Mouse (Mus musculus) layer of hippocampus, postnatal 36 days (tissue): Measurements from ENCODE around the gene Amotl1. TPM values are rescaled to one million over a fixed set of nuclear protein-coding genes. Genes with fewer than 3 reads are reported as not detected.
"Not testable (repeated sequence)": the region's sequence is repeated elsewhere in the genome, so short reads cannot be mapped to it uniquely, and the experiment has no call there.

Source experiments
- DNase-seq, 2 experiments: peaks; one replicate each; pipeline ENCODE4 v3.0.0; 2022
- total RNA-seq, 2 experiments: library from RNA; stranded (reverse); gene quantifications; 2 replicates each; pipeline ENCODE4 v1.2.3; 2021

Gene Amotl1
- total RNA-seq, 2 experiments from 2014 or later, result 14.3 to 16.1 TPM

DNA sequence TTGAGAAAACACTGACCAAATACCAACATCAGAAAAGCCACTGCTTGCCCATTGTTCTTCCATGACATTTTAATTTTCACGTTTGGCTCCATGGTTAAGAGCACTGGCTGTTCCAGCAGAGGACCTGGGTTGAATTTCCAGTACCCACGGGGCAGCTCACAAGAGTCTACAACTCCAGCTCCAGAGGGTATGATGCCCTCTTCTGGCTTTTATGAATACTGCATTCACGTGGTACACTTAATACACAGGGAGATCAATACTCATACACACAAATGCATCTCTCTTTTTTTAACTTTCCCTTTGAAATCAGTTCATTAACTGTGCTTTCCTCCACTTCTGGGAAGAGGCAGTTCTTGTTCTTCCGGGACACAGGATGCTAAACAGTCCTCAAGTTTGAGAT is 41.4 kb downstream of the Amotl1 start:
- no peak for DNase-seq

DNA sequence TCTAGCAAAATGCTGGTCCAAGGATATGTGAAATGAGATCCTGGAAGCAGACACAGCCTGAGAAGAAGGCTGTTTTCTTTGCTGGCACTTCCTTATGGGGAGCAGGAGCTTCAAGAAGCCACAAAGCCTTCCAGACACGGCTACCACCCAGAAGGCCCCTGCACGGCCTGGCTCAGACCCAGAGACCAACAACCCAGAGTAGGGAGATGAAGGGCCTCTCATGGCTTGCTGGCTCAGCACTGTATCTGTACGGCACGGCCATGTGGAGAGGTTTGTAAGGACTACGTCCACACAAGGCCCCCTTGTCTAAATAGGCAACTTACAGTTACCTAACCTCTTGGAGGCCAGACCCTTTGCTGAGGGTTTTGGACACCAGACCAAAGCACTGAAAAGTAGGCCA is 45.1 kb downstream of the Amotl1 start:
- no peak for DNase-seq

DNA sequence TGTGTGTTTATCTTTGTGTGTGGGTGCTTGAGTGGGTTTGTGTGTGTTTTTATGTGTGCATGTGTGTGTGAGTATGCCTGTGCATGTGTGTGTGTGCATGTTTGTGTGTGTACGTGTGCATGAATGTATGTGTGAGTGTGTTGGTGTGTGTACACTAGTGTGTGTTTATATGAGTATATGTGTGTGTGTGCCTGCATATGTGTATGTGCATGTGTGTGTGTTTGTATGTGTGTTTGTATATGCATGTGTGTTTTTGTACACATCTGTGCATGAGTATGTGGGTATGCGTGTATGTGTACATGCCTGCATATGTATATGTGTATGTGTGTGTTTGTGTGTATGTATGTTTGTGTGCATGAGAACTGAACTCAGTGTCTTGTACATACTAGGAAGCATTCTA is 46.7 kb downstream of the Amotl1 start:
- no peak for DNase-seq

DNA sequence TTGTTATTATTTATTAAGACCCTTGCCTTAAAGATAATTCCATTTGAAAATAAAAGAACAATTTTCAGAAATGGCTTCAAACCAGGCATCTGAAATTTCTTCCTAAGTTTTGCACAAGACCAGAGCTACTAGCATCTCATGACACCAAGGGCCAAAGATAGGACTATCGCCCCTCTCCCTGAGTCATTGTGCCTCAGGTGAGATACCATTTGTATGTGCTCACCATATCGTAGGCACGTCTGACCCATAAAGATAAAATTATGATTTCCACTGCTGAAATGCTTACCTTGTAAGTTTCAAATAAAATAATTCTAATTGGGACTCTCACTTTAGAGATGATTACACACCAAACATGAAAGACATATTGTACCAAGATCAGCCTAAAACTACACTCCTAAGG is 47.4 kb downstream of the Amotl1 start:
- no peak for DNase-seq

DNA sequence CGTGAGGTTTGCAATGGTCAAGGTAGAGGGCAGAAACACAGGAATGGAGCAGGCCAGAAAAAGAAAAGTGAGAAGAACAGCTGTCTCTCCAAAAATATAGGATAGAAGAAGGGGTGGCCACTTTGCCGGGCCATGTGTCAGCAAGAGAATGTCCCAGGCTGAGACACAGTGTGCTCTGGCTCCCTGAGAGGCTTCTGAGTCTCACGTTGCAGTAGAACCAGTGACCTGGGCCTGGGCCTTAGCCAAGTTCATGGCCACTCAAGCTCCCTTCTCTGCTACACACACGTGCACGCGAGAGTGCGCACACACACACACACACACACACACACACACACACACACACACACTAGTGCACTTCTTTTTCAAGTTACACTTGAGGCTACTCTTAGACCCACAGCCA is 48.0 kb downstream of the Amotl1 start:
- DNase-seq, result no peak

DNA sequence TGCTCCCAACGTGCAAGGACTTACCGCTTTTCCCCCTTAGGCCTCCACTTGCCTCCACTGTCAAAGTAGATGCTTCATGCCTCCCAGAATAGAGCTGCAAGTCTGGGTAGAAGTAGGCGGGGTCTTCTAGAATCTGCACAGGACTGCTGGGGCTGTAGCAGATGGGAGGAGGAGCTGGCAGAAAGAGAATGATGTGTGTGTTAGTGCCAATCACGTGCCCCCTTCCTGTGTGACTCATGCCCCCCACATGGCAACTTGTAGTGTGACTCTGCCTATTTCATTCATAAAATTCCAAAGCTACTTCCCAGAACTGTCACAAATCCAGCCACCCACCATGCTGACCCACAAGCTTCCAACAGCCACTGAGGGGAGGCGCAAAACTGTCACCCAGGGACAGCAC is 48.4 kb downstream of the Amotl1 start:
- peak; percentile 45 to 50 for DNase-seq

DNA sequence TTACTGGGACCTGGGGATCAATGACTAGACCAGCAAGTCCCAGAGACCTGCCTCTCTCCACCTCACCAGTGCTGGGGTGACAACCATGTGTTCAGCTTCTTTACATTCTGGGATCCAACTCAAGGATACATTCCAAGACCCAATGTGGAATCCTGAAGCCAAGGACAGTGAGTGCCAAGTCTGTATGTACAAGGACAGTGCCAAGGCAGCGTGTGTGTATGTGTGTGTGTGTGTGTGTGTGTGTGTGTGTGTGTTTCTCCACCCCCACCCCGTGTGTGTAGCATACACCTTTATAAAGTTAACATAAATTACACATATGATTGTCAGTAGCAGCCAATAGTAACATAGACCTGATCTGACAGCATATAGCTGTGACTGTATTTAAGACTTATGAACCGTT is 49.0 kb downstream of the Amotl1 start:
- DNase-seq, result no peak

DNA sequence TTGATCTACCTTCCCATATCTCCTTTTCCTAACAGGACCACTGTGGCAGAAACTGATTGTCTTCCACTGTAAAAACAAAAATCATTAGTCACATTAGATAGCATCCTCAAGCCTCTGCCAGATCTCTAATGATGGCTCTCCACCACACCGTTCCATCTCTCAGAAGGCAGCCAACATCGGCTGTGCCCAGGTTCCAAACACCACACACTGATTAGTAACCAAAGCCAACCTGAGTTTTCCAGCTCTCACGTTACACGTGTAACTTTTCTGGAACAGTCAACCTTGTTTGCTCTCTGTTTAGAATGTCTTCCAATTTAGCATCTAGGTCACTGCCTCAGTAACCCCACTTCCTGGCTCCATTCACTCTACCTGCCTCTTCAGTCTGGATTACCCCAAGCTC is 51.0 kb downstream of the Amotl1 start:
- DNase-seq, result no peak

DNA sequence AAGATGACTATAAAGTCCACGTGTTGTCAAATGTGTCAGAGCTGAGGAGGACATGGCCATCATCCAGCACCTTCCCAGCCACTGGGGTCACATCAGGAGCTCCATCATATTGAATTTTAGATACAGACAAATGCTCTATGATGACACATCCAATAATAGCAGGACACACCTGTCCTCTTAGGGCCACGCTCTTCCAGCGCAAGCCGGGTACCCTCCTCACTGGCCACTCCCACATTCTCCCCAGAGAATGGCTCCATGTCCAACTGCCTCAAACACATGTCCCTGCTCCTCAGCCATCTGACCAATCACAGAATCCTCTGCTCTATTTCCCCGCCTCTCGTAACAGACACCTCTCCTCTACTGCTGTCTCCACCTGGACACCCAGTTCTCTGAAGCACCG is 54.2 kb downstream of the Amotl1 start:
- no peak for DNase-seq

DNA sequence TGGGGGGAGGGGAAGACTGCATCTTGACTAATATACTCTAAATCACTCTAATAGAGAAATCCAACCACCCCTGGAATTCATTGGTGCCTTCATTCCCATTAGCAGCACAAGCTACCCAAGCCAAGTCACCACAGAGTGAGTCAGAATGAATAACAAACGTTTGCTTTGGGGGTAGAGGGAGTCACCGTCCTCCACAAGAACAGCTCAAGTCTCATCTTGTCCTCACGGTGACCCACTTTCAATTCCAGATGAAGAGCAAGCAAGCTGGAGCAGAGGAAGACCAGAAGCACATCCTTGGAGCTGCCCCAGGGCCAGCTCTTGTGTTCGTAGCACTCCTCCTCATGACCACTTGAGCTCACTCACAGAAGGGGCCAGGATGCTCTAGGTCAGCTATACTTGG is 56.2 kb downstream of the Amotl1 start:
- no peak for DNase-seq

DNA sequence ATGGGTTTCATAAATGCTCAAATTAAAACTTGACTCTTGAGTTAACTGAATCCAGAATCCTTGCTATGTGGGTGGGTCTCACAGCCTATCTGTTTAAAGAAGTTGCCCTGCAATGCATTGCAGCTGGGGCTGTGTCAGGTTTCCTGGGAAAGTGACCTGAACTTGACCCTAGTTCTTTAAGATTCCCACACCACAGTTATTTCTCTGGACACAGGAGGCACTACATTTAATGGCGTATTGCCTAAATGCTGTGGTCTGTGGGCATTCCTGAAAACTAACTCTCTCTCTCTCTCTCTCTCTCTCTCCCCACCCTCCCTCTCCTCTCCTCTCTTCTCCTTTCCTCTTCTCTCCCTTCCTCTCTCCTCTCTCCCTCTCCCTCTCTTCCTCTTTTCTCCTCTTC is 59.2 kb downstream of the Amotl1 start:
- DNase-seq, result no peak

DNA sequence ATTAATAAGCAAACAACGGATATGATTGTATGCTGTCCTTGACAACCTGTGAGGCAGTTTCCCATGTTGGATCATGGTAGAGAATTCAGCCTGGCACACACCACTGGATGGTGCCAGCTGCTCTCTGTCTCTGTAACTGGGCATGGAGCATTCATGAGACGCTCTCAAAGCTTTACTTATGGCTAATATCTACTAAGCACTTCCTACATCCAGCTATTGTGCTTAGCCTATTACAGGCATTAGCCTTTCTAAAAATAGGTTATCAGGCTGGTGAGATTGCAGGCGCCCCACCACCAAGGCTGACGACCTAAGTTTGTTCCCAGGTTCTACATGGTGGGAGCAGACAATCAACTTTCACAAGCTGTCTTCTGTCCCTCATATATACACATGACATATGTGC is 65.9 kb downstream of the Amotl1 start:
- DNase-seq, result no peak

DNA sequence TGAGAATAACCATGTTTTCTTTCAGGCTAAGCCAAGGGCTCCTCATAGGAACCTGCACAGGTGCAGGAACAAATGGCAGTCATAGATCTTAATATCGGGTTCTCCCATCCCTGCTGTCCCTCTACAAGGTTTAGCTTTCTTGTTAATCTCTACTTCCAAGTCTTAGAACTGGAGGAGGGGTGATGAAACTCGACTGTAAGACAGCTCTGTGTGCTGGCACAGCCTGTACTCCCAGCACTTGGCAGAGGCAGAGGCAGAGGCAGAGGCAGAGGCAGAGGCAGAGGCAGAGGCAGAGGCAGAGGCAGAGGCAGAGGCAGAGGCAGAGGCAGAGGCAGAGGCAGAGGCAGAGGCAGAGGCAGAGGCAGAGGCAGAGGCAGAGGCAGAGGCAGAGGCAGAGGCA is 68.5 kb downstream of the Amotl1 start:
- not testable (repeated sequence) for DNase-seq

DNA sequence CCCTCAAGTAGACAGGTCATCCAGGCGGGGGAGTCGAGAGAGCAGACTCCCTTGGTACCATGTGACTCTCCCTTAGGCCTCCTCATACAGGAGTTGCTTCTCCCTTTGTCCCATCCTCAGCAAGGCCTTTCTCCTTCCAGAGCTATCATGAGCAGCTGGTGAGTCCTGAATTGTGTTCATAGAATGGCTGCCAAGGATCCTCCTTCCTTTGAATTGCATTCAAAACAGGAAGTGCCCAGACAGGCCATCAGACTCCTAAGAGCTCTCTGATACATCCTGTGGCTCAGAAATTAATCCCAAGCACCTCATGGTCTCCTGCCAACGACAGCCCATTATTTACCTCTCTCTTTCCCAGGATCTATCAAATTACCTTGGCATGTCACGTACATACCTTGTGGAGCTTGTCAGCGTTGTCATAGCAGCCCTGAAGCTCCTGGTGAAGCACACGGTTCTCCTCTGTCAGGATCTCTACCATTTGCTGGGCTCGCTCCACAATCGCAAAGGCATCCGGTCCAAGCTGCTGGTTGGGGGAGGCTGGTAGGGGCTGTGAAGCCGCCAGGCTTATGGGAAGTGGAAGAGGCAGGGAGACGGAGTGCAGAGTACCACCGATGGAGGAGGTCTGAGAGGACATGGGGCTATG is 70.0 kb downstream of the Amotl1 start:
- DNase-seq, result no peak

DNA sequence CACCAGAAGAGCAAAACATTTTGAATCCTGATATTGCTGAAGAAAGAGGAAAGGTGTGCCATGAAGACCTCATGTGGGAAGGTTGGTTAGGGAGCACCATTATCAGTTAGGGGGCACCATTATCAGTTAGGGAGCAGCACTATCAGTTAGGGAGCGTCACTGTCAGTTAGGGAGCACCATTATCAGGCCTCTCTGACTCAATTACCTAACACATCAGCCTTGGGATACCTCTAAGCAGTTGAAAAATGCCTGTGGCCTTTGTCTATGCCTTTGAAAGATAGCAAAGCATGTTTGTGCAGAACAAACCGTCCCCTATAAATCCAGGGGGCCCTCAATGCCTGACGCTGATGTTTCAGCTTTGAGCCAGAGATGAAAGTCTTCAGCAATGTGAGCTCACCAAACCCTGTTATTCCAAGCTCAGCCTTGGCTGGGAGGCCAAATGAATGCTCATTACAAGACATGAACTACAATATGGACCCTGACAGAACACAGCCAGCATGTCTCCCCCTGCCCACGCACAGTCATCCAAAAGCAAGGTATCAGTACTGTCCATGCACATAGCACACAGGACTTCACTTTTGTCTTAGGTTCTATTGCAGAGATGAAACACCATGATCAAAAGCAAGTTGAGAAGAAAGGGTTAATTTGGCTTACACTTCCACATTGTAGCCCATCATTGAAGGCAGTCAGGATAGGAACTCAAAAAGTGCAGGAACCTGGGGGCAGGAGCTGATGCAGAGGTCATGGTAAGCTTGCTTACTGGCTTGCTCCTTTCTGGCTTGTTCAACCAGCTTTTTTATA is 75.5 kb downstream of the Amotl1 start:
- no peak for DNase-seq

DNA sequence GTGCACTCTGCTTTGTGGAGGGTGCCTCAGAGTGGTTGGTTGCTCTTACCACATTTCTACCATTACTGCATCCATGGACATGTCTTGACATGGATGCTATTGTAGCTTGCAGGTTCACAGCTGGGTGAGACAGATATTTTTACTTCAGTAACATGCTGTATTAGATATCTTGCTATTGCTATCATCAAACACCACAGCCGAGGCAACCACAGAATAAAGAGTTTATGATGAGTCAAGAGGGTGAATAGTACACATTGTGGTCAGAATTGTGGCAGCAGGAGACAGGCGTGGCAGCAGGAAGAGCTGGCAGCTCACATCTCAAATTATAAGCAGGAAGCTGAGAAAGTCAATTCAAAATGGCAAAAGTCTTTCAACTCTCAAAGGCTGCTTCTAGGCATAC is 76.4 kb downstream of the Amotl1 start:
- no peak for DNase-seq

DNA sequence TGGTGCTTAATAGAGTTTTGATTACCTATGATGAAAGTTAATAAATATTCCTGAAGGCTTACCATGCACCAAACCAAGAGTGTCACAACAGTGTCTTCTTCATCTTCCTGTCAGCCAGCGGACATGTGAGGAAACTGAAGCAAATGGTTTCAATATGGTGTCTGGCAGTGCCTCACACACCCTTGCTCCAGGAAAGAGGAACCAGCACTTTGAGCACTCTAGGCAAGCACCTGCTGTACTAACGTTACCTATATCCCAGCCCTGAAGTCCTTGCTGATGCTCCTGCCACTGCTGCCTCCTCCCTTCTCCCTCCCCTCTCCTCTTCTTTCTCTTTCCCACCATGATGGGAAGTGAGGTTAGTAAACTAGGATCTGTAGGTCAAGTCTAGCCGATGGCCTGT is 80.4 kb downstream of the Amotl1 start:
- no peak for DNase-seq

DNA sequence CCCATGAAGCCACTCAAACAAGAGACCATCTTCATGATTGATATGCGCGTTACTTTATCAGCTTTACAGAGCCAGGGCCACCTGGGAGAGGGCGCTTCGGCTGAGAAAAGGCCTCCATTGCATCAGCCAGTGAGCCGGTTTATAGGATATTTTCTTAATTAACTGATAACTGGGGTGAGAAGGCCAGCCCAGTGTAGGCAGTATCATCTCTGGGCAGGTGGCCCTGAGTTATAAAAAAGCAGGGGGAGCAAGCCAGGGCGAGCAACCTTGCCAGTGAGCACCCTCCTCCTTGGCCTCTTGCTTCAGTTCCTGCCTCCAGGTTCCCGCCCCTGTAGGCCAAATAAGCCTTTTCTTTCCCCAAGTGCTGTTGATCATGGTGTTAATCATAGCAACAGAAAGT is 81.5 kb downstream of the Amotl1 start:
- no peak for DNase-seq

DNA sequence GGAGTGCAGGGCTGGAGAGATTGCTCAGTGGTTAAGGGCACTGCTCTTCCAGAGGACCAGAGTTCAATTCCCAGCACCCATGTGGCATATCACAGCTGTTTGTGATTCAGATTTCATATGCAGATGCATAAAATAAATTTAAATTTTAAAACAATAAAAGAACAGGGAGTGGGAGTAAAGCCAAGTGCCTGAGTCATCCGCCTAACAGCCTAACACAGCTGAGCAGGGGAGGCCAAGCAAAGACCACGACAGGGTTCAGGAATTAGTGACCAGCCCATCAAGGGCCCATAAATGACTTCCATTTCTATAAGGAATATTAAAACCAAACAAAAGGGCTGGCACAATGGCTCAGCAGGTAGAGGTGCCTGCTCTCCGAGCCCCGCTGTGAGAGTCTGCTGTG is 84.3 kb downstream of the Amotl1 start:
- no peak for DNase-seq

DNA sequence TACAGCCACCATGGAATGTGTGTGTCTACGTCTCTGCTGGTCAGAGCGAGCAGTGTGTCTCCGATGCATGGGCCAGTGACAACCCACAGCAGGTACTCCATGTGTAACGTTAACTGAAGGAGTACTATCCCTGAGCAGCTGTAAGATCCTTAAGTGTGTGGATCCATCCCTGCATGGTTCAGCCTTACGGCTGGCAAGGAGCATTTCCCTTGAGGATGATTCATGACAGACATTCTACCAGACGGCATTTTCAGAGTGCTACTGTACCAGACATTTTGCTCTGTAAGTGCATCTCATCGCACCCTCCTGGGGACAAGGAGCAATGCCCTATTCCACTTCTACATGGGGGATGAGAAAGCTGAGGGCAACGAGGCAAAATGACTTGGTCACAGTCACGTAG is 84.9 kb downstream of the Amotl1 start:
- DNase-seq, result peak in 1 of 2 experiments; percentile 8

DNA sequence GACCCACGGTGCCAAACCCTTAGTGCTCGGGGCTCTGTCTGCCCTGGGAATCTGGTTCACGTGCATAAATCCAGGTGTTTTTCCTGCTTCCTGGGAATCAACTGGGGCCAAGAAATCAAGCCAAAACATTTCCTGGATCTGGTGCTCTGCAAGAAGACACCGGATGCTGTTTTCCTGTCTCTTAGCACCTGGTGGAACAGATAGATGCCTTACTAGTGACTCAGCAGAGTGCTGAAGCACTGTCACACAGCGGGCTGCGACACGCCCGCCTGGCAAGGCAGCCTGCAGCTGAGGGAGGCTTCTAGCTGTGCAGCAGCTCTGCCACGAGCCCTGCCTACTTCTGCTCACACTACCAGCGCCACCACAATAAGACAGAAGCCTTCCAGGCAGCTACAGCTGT is 85.4 kb downstream of the Amotl1 start:
- peak in 1 of 2 experiments; percentile 21 for DNase-seq

DNA sequence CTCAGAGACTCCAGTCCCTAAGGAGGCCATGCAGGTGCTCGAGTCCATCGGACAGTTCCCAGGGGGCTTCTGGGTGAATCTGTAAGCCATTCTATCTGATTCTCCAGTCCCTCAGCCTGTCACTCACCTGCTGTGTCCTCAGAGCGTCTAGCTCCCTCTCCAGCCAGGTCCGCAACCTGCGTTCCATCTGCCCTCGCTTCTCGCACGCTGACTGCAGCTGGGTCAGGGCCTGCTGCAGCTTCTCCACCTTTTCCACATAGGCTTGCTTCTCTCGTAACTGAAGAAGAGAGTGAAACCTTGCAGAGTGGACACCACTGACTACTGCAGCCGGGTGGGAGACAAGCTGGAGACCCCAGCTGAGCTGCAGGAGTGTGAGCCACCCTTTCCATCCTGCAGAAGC is 86.5 kb downstream of the Amotl1 start:
- DNase-seq, result no peak

DNA sequence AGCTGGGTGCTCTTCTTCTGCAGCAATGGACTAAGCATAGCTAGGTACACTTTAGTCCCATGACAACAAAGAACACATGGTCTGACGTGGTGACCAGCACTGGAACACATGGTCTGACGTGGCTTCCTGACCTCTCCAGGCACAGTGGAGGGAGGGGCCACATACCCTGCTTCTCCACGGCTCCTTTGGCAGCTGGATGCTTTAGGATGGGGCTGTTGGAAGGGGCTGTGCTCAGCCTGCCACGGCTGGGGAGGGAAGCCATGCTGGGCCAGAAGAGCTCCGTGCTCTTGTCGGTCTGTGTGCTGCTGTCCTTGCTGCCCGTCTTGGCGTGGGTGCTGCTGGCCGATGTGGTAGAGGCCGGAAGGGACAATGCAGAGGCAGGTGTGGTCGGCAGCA is 96.5 kb downstream of the Amotl1 start:
- no peak for DNase-seq

DNA sequence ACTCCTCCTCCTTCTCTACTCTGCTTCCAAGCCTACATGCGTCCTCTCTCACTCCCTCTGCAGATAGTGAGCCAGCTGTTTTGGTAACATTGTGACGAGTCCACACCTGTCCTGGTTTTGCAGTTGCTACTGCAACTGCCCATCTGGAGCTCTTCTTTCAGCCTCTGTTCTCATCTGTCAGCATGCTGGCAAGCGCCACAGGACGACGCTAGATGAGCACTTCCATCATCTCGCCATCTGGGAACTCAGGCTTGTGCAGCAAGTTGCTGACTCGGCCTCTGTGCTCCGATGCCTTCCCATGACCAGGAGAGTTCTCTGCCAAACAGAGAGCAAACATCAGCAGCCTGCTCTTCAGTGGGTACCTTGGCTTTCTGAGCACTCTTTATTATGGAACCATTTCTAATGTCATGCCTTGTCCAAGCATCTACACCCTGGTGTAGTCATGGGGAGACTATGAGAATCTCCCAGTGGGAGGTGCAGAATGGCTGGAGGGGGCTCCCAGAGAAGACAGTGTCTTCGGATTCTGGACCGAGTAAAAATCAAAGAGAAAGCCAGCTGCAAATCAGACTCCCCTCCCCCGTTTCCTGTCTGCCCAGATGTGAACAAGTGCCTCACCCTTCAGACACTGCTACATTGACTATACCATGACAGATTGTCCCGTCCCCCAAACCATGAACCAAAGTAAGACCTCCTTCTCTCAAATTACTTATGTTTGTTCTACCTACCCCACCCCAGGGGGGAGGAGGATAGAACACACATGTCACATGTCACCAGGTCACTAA is 97.1 kb downstream of the Amotl1 start:
- no peak for DNase-seq
